Comparison of ENCODE assay signal across 20 mouse cellular contexts in genomic region chr14:120937102-120937501, GRCm38 (mm10). TPM values are rescaled to one million over a fixed set of nuclear protein-coding genes. Genes with fewer than 3 reads are reported as not detected.
DNase-seq lines count a peak whose midpoint lies in the region; ATAC-seq and TF ChIP-seq lines count a peak whose summit lies in the region.
"Had no signal": no experiment of that assay in that cellular context is flagged by ENCODE, and none has a peak within 500 bp of the region (broad histone marks: within the 10 kb centered on the region; RNA-seq: fewer than 3 reads in every experiment).

No protein-coding gene starts in this region.

- 29% methylated on average over 1 of the region's 1 CpGs for WGBS in lung, embryonic 15.5 days
- 49% methylated on average over 1 of the region's 1 CpGs for WGBS in lung, postnatal 0 days
- 49% methylated on average over 1 of the region's 1 CpGs for WGBS in stomach, postnatal 0 days

- TF ChIP-seq EP300 in lung, postnatal 0 days (IDR thresholded peaks at IDR 0.05), result no peak
- TF ChIP-seq EP300 in stomach, postnatal 0 days (optimal IDR thresholded peaks at IDR 0.05), result no peak

- H3K4me3 ChIP-seq in lung, embryonic 15.5 days, result no peak overlapping the region
- no peak overlapping the region for H3K4me3 ChIP-seq in lung, postnatal 0 days (ENCODE audit: low read depth, low read length)
- H3K4me3 ChIP-seq in stomach, postnatal 0 days (ENCODE audit: low read depth, low read length), result no peak overlapping the region
- H3K4me3 ChIP-seq: embryonic facial prominence, embryonic 13.5 days; embryonic facial prominence, embryonic 15.5 days; forebrain, embryonic 13.5 days; forebrain, embryonic 15.5 days had no signal

- no peak for TF ChIP-seq CTCF in lung, postnatal 0 days (IDR thresholded peaks at IDR 0.05)
- no peak for TF ChIP-seq CTCF in stomach, postnatal 0 days (IDR thresholded peaks at IDR 0.05; ENCODE audit: low read depth)

- H3K4me2 ChIP-seq in lung, embryonic 15.5 days, result no peak overlapping the region
- no peak overlapping the region for H3K4me2 ChIP-seq in lung, postnatal 0 days (replicated peaks; ENCODE audit: low read depth, low read length)
- no peak overlapping the region for H3K4me2 ChIP-seq in stomach, postnatal 0 days (replicated peaks; ENCODE audit: low read depth)
- H3K4me2 ChIP-seq: embryonic facial prominence, embryonic 13.5 days; embryonic facial prominence, embryonic 15.5 days; forebrain, embryonic 13.5 days; forebrain, embryonic 15.5 days had no signal

- no peaks in the 10 kb centered on the region for H3K27me3 ChIP-seq in lung, embryonic 15.5 days
- H3K27me3 ChIP-seq in lung, postnatal 0 days (replicated peaks; ENCODE audit: insufficient read depth, low read length), result no peaks in the 10 kb centered on the region
- no peaks in the 10 kb centered on the region for H3K27me3 ChIP-seq in stomach, postnatal 0 days (ENCODE audit: control insufficient read depth, insufficient read depth, low read length)
- H3K27me3 ChIP-seq: embryonic facial prominence, embryonic 13.5 days; embryonic facial prominence, embryonic 15.5 days; forebrain, embryonic 13.5 days; forebrain, embryonic 15.5 days had no signal

- H3K36me3 ChIP-seq in lung, embryonic 15.5 days, result peaks cover 92% of the 10 kb centered on the region
- H3K36me3 ChIP-seq in lung, postnatal 0 days (ENCODE audit: insufficient read depth, low read length), result peaks cover 41% of the 10 kb centered on the region
- H3K36me3 ChIP-seq in stomach, postnatal 0 days (ENCODE audit: control insufficient read depth, insufficient read depth, low read length), result peaks cover 29% of the 10 kb centered on the region

- H3K9ac ChIP-seq in lung, embryonic 15.5 days, result no peak overlapping the region
- no peak overlapping the region for H3K9ac ChIP-seq in lung, postnatal 0 days (replicated peaks; ENCODE audit: low read depth)
- H3K9ac ChIP-seq in stomach, postnatal 0 days (ENCODE audit: low read length), result no peak overlapping the region
- H3K9ac ChIP-seq: embryonic facial prominence, embryonic 13.5 days; embryonic facial prominence, embryonic 15.5 days; forebrain, embryonic 13.5 days; forebrain, embryonic 15.5 days had no signal

- H3K4me1 ChIP-seq in lung, embryonic 15.5 days, result 0 out of 2 replicates have a peak, but pooled peaks cover 5% of the 10 kb centered on the region
- H3K4me1 ChIP-seq in lung, postnatal 0 days (ENCODE audit: insufficient read depth, low read depth, low read length), result no peaks in the 10 kb centered on the region
- no peaks in the 10 kb centered on the region for H3K4me1 ChIP-seq in stomach, postnatal 0 days (replicated peaks; ENCODE audit: control insufficient read depth, insufficient read depth)
- H3K4me1 ChIP-seq: embryonic facial prominence, embryonic 13.5 days; forebrain, embryonic 13.5 days; forebrain, embryonic 15.5 days had no signal

- no peaks in the 10 kb centered on the region for H3K9me3 ChIP-seq in lung, embryonic 15.5 days
- H3K9me3 ChIP-seq in lung, postnatal 0 days (ENCODE audit: low read length), result no peaks in the 10 kb centered on the region
- no peaks in the 10 kb centered on the region for H3K9me3 ChIP-seq in stomach, postnatal 0 days (ENCODE audit: control insufficient read depth, low read length)
- H3K9me3 ChIP-seq: embryonic facial prominence, embryonic 13.5 days; embryonic facial prominence, embryonic 15.5 days; forebrain, embryonic 13.5 days; forebrain, embryonic 15.5 days had no signal

- no peak overlapping the region for H3K27ac ChIP-seq in lung, embryonic 15.5 days
- H3K27ac ChIP-seq in lung, postnatal 0 days (ENCODE audit: low read length), result no peak overlapping the region
- H3K27ac ChIP-seq in stomach, postnatal 0 days (replicated peaks), result no peak overlapping the region
- H3K27ac ChIP-seq: embryonic facial prominence, embryonic 13.5 days; embryonic facial prominence, embryonic 15.5 days; forebrain, embryonic 13.5 days; forebrain, embryonic 15.5 days had no signal

- DNase-seq in lung, postnatal 4 days, result no peak
- DNase-seq in lung, postnatal 0 days (ENCODE audit: low spot score), result no peak
- DNase-seq in lung, adult 18-20 months, result no peak
- no peak for DNase-seq in stomach, postnatal 0 days (ENCODE audit: low spot score)
- DNase-seq: adrenal gland, adult 2 months; adrenal gland, postnatal 10 days; adrenal gland, postnatal 25 days; cerebellum, adult 11 months; cerebellum, adult 18-20 months; cerebellum, adult 8-10 months; cerebellum, adult 9-11 months; cerebellum, postnatal 14 days; cerebellum, postnatal 36 days; embryo, embryonic 11 days had no signal

- ATAC-seq in lung, embryonic 15.5 days (ENCODE audit: borderline replicate concordance, extremely low read depth, low FRiP score, low TSS enrichment), result peak; percentile 52; the same call in 1 of the 2 replicates
- ATAC-seq in lung, postnatal 0 days, result peak; percentile 26; the same call in 1 of the 2 replicates
- ATAC-seq in stomach, postnatal 0 days (ENCODE audit: low FRiP score, low TSS enrichment), result peak; percentile 61; the same call in 1 of the 2 replicates
- no peak for ATAC-seq in erythroblast, adult 5-6 weeks (replicated peaks; ENCODE audit: low FRiP score, poor library complexity, severe bottlenecking)
- ATAC-seq: forebrain, embryonic 13.5 days; forebrain, embryonic 15.5 days had no signal

RNA-seq across cellular contexts. Expression of gene Ipo5, which starts 26.1 kb away (rescaled TPM):
- 88.7 and 89.8 TPM in 2 replicates for polyA plus RNA-seq in lung, embryonic 15.5 days (2015; fragmentation: Nextera tagmentation; extraction: Ambion mirVana)
- polyA plus RNA-seq in lung, postnatal 0 days (2015; fragmentation: Nextera tagmentation; extraction: Ambion mirVana), result 23.4 and 25.4 TPM in 2 replicates
- 30.7 and 31.5 TPM in 2 replicates for polyA plus RNA-seq in stomach, postnatal 0 days (2015; fragmentation: Nextera tagmentation; extraction: Ambion mirVana)
- total RNA-seq in erythroblast, adult 5-6 weeks (2015; ENCODE audit: low replicate concordance), result 27.8 and 31.3 TPM in 2 replicates
- total RNA-seq in erythroblast, adult 5-6 weeks (2017; ENCODE audit: low replicate concordance), result 28.0 and 41.3 TPM in 2 replicates
